Mouse (Mus musculus) cerebellum, adult 11-12 months (tissue): ENCODE measurements at regions not wholly inside any gene's neighbourhood (a gene's known extent, or its start where the extent isn't known, plus 50 kb on each side); places are given as distances from the start of the nearest gene placed in this dataset.
"Not testable (repeated sequence)": the region's sequence is repeated elsewhere in the genome, so short reads cannot be mapped to it uniquely, and the experiment has no call there.

ENCODE experiments used
- DNase-seq: peaks from one replicate; pipeline ENCODE4 v3.0.0; 2022

- no peak for DNase-seq
Measured at GRCm38 (mm10) chr3:20892916-20893430, 526.0 kb upstream of the Agtr1b start.

GRCm38 (mm10) chr3:20864241-20864640, 497.3 kb upstream of the Agtr1b start:
- DNase-seq = no peak

GRCm38 (mm10) chr3:20831038-20831437, 464.1 kb upstream of the Agtr1b start:
- no peak for DNase-seq

- no peak for DNase-seq
Measured at GRCm38 (mm10) chr3:20829391-20829790, 462.4 kb upstream of the Agtr1b start.

GRCm38 (mm10) chr3:20828811-20829210, 461.8 kb upstream of the Agtr1b start:
- DNase-seq = no peak

- no peak for DNase-seq
Measured at GRCm38 (mm10) chr3:20825661-20826334, 458.8 kb upstream of the Agtr1b start.

- peak; percentile 87 for DNase-seq
Measured at GRCm38 (mm10) chr3:20822226-20822625, 455.2 kb upstream of the Agtr1b start.

GRCm38 (mm10) chr3:20821712-20822111, 454.7 kb upstream of the Agtr1b start:
- DNase-seq = no peak

GRCm38 (mm10) chr3:20820047-20820446, 453.1 kb upstream of the Agtr1b start:
- DNase-seq = no peak

GRCm38 (mm10) chr3:20819586-20819985, 452.6 kb upstream of the Agtr1b start:
- no peak for DNase-seq

- no peak for DNase-seq
Measured at GRCm38 (mm10) chr3:20816613-20817012, 449.6 kb upstream of the Agtr1b start.

- DNase-seq = peak; percentile 34
Measured at GRCm38 (mm10) chr3:20794256-20794655, 427.3 kb upstream of the Agtr1b start.

GRCm38 (mm10) chr3:20792503-20792902, 425.5 kb upstream of the Agtr1b start:
- no peak for DNase-seq

- no peak for DNase-seq
Measured at GRCm38 (mm10) chr3:20777883-20778282, 410.9 kb upstream of the Agtr1b start.

- DNase-seq = no peak
Measured at GRCm38 (mm10) chr3:20776964-20777304, 410.0 kb upstream of the Agtr1b start.

GRCm38 (mm10) chr3:20776128-20776963, 409.4 kb upstream of the Agtr1b start:
- DNase-seq = no peak

- DNase-seq = no peak
Measured at GRCm38 (mm10) chr3:20734302-20734701, 367.3 kb upstream of the Agtr1b start.

GRCm38 (mm10) chr3:20732005-20732404, 365.0 kb upstream of the Agtr1b start:
- no peak for DNase-seq

- DNase-seq = no peak
Measured at GRCm38 (mm10) chr3:20730481-20730880, 363.5 kb upstream of the Agtr1b start.

- DNase-seq = not testable (repeated sequence)
Measured at GRCm38 (mm10) chr3:20729776-20730175, 362.8 kb upstream of the Agtr1b start.

GRCm38 (mm10) chr3:20714671-20715070, 347.7 kb upstream of the Agtr1b start:
- DNase-seq = no peak

- no peak for DNase-seq
Measured at GRCm38 (mm10) chr3:20709661-20710060, 342.7 kb upstream of the Agtr1b start.

- DNase-seq = no peak
Measured at GRCm38 (mm10) chr3:20695322-20695859, 328.4 kb upstream of the Agtr1b start.

GRCm38 (mm10) chr3:20680944-20681494, 314.0 kb upstream of the Agtr1b start:
- DNase-seq = no peak
